In genomic region chr4:9125236-9125963, GRCm38 (mm10) we compare ENCODE assay signal across 8 mouse cellular contexts.
DNase-seq lines count a peak whose midpoint lies in the region; ATAC-seq and TF ChIP-seq lines count a peak whose summit lies in the region.

No protein-coding gene starts in this region.

- H3K27ac ChIP-seq in testis, adult 2 months (ENCODE audit: control insufficient read depth, insufficient read depth, low read depth, low read length): no peak overlapping the region

- ATAC-seq in megakaryocyte progenitor cell, adult 5-6 weeks (replicated peaks; ENCODE audit: poor library complexity): peak; percentile 59; the same call in 1 of the 2 replicates
- ATAC-seq in monocyte, adult 5-6 weeks (replicated peaks; ENCODE audit: insufficient number of reproducible peaks, low FRiP score, low TSS enrichment, poor library complexity, severe bottlenecking): no peak

- peak overlapping the region; percentile 9 for H3K4me3 ChIP-seq in testis, adult 2 months (ENCODE audit: control insufficient read depth, low read depth, low read length)

- H3K4me1 ChIP-seq in testis, adult 2 months (ENCODE audit: control insufficient read depth, insufficient read depth, low read length): no peaks in the 10 kb centered on the region

- no peaks in the 10 kb centered on the region for H3K27me3 ChIP-seq in testis, adult 2 months (ENCODE audit: control insufficient read depth, insufficient read depth, low read length)

- DNase-seq in adrenal gland, postnatal 14 days: peak; percentile 20
- no peak for DNase-seq in adrenal gland, postnatal 4 days (ENCODE audit: low spot score in 2 of 2)
- DNase-seq in testis, postnatal 10 days (ENCODE audit: low spot score): no peak
- DNase-seq in forelimb bud, embryonic 11.5 days (ENCODE audit: low read depth, low spot score): peak; percentile 47
- no peak for DNase-seq in left cerebral cortex, postnatal 25 days (ENCODE audit: low spot score in 2 of 2)

- intact Hi-C loops in left cerebral cortex, postnatal 25 days (cut with DNase I): no loop called here

- TF ChIP-seq POLR2A in testis, adult 2 months (IDR thresholded peaks at IDR 0.05; ENCODE audit: control insufficient read depth, low read depth, low read length): no peak

- TF ChIP-seq CTCF in testis, adult 2 months (IDR thresholded peaks at IDR 0.05; ENCODE audit: control insufficient read depth, insufficient read depth, insufficient replicate concordance, low read depth, low read length): no peak; the same call in 1 of the 2 replicates

- no peaks in the 10 kb centered on the region for H3K36me3 ChIP-seq in testis, adult 2 months (ENCODE audit: control insufficient read depth, insufficient read depth, low read length)

Comparison
In these comparisons a context has a peak if more than half of its experiments do, and no peak if none do; other contexts are left out.
1. DNase-seq: peak in adrenal gland, postnatal 14 days (single experiment) and forelimb bud, embryonic 11.5 days (single experiment); none in adrenal gland, postnatal 4 days (0 of 2), testis, postnatal 10 days (single experiment) and left cerebral cortex, postnatal 25 days (0 of 2).